Mouse (Mus musculus): Measurements from ENCODE around the gene Isca1. TPM values are rescaled to one million over a fixed set of nuclear protein-coding genes. Genes with fewer than 3 reads are reported as not detected.

Gene Isca1
- total RNA-seq, 2 experiments from 2014 or later, result 147 to 156 TPM

GRCm38 (mm10) chr13:59710230-59710629, 59.4 kb downstream of the Isca1 start, which contains the start of gene Spata31d1a:
Spata31d1a (minus strand) TSS chr13:59710330.
- intact Hi-C loops (cut with DNase I), result no loop called here
- no peak for DNase-seq (ENCODE audit: low spot score in 2 of 2)

Other genes starting within 250 kb of the Isca1 start
- gene Agtpbp1, start 184.6 kb downstream of the Isca1 start, total RNA-seq (2021), result 100 to 1,000 TPM; 340 to 341 TPM
- gene Naa35, start 184.6 kb downstream of the Isca1 start, total RNA-seq (2021), result 10 to 100 TPM; 87.9 to 91.5 TPM
- 10 to 100 TPM; 19.9 to 20.9 TPM for gene Golm1, start 94.0 kb downstream of the Isca1 start, total RNA-seq (2021)
- gene 4921517D22Rik, start 75.7 kb downstream of the Isca1 start, total RNA-seq (2021), result not detected
- gene Spata31d1a, start 59.5 kb downstream of the Isca1 start, total RNA-seq (2021), result under 1 TPM; 0.11 to 0.14 TPM
- under 1 TPM in 1 of 2 experiments, not detected in 1; 0.07 TPM for gene Spata31d1b, start 57.5 kb downstream of the Isca1 start, total RNA-seq (2021)
- not detected for gene Spata31d1d, start 38.1 kb downstream of the Isca1 start, total RNA-seq (2021)
- 1 to 10 TPM in 1 of 2 experiments, under 1 TPM in 1; 0.87 to 1.4 TPM for gene 1700014D04Rik, start 23.1 kb downstream of the Isca1 start, total RNA-seq (2021)
- not detected for gene Gm49354, start 12.4 kb upstream of the Isca1 start, total RNA-seq (2021)
- gene Tut7, start 53.3 kb upstream of the Isca1 start, total RNA-seq (2021), result 10 to 100 TPM; 61.0 to 64.3 TPM